Mouse (Mus musculus) regulatory T cell (primary cell): ENCODE data around the gene Mea1.

Experiments
- in situ Hi-C: fragments of 300-600 bp; cut with MboI, MseI; formaldehyde crosslinking; loops from one replicate; pipeline ENCODE4 v1.15.1; 2025; ENCODE audit warnings: high pct_unique_total_duplicates

Gene Mea1

DNA sequence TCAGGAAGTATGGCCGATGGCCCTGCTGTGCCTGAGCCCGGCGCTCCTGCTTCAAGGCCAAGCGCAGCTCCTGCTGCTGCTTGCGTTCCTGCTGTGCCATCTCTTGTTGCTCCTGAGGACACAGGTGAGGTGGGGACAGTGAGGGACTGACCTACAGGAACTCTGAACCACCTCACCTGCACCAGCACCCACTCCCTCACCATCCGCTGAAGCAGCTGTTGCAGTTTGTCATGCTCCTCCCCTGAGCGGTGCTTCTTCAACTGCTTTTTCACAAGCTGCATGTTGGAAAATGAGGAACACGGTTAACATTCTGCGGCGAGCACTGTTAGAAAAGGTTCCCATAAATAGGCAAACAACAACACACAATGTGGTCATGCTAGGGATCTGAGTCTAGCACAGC is 8.7 kb upstream of the Mea1 start:
- in situ Hi-C loops = no loop called here

DNA sequence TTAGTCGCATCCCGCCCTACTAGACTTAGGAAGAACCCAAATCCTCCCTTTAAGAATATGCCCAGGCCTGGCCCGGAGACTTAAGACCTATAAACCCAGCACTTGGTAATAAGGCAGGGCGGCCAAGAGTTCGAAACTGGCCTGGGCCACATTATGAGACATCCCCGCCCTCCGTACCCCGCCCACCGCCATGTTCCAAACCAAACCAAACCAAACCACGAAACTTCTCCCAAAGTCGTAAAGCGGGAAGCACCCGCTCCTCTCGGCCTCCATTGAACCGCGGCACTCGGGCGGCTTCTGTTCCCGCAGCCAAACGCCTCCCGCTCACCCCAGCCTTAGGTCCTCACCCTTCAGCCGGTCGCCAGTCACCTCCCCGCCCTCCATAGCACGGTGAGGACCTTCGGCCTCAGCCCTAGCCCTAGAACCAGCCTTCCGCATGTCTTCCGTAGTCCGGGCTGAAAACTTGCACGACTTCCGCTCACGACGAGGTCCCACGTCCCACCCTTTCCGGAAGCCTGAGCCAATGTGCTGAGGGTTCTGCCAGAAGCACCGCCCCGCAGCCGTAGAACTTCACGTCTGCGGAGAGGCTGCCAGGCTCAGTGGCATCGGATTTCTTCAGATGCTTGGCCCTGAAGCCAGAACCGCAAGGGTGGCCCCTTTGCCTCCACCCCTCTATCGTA is 4.6 kb upstream of the Mea1 start, which contains the start of gene Rrp36:
Gene Rrp36 (minus strand): TSS at position 503 of the 680 bp plus-strand sequence.
- in situ Hi-C loops = no loop called here

DNA sequence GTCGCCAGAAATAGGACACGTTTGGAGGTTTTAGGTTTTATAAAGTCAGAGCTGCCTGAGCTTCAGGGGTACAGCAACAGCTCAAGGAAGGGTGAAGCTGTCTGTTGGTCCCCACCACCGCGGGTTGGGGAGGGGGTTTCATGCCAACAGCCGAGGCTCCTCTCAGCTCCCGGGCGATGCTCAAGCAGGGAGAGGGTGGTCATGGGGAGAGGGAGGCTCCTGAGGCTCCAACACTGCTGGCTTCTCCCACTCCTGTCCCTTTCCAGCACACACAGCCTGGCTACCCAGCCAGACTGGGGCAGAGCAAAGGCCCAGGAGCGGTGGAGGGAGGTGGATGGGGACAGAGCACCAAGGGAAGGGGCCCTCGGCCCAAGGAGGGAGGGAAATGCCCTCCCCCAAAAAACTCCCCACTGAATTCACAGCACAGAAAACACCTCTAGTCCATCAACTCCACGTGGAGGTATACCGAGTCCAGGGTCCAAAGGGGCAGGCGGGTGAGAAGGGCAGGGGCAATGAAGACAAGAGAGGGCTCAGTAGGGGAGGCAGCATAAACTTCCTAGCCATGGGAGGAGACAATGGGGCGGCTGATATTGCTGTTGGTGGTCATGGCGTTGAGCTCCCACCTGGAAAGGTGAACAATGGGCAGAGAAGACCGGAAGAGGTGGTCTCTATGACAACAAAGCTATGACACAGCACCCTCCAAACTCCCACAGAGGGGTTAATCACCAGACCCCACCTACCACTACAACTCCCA is 3.9 kb upstream of the Mea1 start:
- in situ Hi-C loops = no loop called here

DNA sequence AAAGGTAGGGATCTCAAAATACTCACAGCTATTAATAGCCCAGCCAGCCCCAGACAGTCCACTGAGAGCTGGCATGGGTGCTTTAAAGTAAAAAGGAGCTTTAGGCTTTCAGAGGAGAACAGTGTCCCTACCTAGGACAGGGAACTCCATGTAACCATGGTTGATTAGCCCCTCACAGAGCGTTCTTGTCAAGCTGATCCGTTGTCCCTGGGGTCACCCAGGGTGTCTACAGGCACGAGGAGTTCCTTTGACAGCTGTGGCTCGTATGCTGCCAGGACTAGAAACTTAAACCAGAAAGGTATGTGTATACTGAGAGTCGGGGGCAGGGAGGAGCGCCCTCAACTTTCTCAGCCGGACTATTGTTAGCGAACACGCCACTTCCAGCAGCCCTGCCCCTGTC is 318 bp downstream of the Mea1 start:
- in situ Hi-C loops = no loop called here

DNA sequence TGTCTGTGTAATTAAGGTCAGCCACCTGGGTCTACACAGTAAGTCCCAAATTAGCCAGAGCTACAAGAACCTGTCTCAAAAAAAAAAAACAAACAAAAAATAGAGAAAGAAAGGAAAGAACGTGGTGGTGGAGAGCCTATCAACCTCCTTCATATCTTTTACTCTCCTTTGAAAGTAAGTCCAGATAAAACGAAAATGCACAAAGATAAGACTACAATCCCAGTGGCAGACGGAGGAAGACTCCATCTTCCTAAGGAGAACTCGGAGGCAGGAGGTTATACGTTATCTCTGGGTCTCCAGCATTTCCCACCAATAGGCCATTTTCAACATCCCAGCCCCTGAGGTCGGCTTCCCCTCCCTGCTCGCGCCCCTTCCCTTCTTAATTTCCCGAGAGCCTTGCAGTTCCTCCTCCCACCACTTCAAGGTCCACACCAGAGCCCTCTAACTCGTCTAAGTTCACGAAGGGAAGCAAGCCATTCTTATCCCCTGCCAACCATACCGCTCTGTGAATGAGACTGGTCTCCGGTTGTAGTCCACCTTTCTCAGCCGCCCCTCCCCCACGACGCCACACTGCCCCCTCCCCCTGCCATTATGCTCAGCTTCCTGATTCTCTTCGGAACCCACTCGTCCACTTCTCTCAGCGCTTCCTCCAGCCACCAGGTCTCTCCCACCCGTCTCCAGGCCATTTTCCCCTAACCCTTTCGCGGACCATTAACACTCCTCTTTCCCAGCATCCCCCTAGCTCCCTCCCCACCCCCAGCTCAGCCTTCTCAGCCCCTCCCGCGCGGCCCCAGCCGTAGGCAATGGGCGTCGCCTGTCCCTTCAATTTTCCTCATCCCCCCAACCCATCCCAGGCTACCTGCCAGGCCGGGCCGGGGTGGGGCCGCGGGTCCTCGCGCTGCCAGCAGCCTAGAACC is 1.5 kb downstream of the Mea1 start:
- in situ Hi-C loops = no loop called here

DNA sequence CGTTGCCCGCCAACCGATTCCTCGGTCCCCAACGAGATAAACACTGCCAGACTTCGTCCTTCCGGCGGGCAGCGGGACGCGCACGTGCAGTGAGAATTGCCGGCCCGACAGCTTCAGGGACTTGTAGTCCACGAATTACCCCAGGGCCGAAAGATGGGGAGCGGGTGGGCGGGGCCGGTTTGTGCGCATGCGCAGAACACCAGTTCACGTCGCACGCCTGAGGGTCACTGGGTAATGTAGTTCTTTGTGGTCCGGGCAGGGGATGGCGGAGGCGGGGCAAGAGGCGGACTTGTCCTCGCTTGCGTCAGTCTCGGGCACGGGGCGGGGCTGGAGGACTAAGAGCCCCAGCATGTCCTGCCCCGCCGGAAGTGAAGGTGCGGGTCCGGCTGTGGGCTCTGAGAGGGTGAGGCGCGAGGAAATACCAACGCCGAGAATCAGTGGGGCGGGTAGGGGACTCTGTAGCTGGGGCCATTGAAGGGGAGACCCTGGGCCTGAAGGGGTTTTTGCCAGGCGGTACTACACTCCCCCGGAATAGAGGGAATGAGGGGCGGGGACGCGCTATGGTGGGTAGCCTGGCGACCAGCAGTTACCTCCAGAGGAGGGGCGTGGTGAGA is 2.3 kb downstream of the Mea1 start, which contains the start of gene Klhdc3:
Gene Klhdc3 (minus strand): TSS at position 155 of the 614 bp plus-strand sequence.
- in situ Hi-C loops = no loop called here

DNA sequence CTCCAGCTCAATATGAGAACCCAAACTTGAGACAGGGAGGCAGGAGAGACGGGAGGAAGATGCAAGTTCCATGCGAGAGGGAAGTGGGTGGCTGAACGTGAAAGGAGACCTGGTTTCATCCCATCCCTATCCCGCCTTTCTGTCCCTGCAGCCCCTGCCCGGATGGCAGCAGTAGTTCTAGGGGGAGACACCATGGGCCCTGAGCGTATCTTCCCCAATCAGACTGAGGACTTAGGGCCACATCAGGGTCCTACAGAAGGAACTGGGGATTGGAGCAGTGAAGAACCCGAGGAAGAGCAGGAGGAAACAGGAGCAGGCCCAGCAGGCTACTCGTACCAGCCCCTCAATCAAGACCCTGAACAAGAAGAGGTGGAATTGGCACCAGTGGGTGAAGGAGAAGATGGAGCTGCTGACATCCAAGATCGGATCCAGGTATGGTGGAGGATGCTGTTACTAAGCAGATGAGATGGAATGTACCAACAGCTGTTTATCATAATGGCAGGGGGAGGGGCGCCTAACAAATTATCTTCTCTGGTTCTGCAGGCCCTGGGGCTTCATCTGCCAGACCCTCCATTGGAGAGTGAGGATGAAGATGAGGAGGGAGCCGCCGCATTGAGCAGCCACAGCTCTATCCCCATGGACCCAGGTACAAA is 3.0 kb downstream of the Mea1 start:
- in situ Hi-C loops = no loop called here

DNA sequence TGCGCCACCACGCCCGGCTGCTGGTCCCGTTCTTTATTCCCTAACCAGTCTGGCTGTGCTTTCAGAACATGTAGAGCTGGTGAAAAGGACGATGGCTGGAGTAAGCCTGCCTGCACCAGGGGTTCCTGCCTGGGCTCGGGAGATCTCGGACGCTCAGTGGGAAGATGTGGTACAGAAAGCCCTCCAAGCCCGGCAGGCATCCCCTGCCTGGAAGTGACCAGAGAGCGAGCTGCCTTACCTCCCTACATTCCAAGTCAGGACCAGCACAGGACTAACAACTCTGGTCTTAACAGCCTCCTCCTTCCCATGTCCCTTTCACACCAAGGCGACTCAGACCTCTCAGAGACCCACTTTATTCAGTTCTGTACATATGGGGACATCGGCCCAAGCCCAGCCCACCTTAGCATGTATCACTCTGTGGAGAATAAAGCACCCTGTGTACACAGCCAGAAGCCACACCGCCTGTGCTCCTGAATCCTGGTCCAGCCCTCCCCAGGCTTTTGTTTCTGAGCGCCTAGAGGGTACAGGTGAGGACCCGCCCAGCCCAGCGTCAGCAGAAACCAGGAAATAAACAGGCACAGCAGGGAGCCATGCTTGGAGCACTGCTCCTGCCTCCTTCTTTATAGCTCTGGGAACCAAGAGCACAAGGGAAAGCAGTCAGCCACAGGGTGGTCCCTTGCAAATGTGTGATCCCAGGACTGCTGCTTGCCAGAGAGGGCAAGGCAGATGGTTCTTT is 4.2 kb downstream of the Mea1 start:
- in situ Hi-C loops = no loop called here

DNA sequence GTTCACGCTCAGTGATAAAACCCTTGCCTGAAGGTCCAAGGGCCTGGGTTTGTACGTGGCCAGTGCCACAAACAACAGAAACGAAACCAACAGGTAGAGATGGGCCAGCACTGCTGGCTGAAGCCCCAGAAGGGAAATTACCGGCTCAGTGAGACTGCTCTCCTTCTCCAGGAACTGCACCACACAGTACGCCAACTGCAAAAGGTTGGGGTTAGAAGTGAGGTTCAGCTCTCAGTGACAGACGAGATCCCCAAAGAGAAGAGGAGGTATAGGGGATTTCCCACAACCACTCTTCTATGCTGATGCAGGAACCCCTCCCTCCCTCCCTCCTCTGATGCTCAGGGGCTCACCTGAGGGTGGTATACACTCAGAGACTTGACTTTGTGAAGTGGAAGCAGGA is 7.3 kb downstream of the Mea1 start:
- in situ Hi-C loops = no loop called here

DNA sequence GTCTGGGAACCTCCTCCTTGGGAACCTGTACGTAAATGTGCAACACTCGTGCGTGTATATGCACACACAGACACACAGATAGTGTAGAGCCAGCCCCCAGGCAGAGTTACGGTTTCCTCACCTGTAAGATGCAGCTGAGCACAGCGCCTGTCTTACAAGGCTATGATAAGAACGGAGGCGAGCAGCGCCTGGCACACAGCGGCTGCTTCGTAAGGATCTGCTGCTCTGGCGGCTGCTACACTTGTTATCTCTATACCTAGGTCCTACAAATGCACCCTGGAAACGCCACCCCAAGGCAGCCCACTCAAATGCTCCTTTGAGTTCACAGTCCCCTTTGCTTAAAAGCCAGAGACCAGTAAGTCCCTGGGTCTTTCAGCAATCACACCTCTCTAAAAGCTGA is 12.1 kb downstream of the Mea1 start:
- in situ Hi-C loops = no loop called here

DNA sequence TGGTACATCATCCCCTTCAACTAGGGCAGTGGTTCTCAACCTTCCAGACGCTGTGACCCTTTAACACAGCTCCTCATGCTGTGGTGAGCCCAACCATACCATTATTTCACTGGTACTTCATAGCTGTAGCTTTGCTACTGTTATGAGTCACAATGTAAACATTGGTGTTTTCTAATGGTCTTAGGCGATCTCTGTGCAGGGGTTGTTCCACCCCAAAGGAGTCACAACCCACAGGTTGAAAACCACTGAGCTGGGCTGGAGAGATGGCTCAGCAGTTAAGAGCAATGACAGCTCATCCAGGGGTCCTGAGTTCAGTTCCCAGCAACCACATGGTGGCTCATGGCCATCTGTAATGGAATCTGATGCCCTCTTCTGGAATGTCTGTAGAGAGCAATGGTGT is 12.8 kb downstream of the Mea1 start:
- in situ Hi-C loops = no loop called here

DNA sequence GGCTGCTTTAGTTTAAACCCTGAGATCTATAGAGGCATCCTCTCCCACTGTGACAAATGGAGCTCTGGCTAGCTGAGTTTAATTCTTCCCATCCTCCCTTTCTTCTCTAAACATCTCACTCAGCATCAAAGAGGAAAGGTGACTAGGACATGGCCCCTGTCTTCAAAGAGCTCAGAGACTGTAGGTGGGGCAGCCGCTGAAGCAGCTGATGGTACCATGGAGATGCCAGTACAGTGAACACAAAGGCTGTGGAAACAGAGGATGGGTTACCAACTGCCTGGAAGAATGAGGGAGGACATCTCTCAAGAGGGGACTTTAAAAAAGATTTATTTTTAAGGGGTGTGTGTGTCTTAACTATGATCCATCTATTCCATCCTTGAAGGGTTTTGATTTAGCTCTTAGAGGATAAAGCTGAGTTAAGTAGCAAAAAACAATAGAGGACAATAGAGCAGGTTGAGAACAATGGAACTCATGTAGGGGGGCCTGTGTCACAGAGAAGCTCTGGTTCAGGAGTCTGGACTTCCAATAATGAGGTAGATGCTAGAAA is 16.0 kb downstream of the Mea1 start:
- in situ Hi-C loops = no loop called here

DNA sequence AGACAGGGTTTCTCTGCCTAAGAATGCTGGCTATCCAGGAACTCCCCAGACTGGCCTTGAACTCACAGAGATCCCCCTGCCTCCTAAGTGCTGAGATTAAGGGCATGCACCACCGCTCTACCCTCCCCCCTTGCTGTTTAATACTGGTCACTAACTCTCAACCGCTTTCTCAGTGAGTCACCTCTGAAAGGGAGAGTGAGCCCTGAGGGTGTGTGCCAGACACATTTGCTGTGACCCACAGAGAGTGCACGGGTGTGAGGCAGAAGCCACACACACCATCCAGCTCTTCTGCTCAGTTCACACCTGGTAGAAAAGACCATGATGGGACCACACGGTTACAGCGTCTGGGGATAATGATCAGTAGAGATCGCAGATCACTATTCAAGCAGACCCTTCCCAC is 19.9 kb downstream of the Mea1 start:
- in situ Hi-C loops = no loop called here

DNA sequence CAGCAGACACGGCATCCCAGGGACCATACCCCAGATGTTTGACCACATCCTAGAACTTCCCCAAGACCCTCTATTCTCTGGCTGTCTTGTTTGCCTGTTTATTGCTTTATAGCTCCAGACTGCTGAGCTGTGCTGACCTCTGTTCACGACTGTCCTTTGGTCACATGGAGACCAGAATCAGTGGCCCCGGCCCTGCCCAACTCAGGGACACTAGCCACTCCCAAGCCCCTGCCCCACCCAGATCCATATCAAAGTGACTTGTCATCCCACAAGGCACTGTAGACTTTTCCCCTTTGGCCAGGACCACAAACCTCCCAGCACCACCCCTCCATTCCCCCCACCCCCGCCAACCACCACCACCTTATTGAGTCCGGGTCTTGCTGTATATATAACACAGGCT is 20.7 kb downstream of the Mea1 start:
- in situ Hi-C loops = no loop called here

DNA sequence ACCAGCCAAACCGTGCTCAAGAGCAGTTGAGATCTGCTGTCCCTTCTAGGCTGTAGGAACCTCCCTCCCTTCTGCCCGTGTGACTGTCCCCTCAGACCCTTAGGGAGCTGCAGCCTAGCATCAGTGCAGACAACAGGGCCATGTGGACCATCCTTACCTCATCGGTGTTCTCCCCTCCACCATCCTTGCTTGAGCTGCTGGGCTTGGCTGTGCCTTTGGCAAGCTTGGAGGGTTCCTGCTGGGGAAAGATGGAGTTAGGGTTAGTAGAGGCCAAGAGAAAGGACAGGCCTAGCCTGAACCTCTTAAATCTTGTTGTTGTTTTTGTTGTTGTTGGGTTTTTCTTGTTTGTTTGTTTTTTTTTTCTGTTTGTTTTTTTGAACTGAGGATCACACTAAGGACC is 21.3 kb downstream of the Mea1 start:
- in situ Hi-C loops = no loop called here

DNA sequence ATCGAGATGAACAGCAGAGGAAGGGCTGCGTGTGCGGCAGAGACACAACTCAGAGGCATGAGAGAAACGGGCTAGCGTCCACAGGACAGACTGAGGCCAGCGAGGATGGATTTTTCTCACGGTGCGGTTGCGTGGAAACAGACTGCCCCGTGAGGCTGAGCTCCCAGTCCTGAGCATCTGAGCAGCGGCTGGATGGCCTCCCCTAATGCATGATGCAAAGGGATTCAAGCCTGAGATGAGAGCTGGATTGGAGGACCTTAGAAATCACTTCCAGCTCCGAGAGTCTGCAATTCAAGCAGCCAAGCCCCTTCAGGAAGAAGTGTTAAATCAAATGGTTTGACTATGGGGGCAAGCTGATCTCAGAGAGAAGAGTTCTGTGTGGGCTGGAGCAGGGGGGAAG is 22.9 kb downstream of the Mea1 start:
- in situ Hi-C loops = no loop called here

DNA sequence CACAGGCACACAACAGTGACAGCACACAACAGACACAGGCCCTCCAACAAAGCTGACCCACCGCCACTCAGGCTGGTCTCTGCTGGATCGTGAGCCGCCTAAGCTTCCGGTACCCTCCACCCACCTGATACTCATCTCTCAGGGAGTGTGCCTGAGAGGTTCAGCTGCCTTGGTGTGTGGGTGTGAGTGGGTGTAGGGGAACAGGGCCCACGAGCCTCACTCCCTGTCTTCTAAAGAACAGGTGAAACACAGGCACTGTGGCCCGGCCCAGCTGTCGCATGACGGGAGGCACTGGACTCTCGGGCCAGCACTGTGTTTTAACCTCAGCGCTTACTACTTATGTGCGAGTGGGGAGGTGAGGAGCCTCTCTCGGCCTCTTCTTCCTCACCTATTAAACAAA is 23.5 kb downstream of the Mea1 start:
- in situ Hi-C loops = no loop called here

DNA sequence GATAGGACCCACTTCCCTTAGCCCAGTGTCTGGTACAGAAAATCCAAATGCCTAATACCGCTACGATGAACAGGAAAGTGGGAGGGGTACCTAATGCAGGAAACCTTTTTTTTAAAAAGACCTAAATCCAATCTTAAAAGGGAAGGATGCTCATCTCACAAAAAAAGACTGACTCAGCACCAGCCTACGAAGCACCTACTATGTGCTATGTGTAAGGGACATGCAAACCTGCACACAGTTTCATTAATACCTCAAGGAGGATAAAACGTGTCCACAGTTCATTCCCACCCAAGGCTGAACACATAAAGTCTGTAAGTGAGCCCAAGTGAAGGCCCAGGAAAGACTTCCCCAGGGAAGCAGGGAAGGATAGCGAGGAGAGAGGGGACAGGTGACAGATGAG is 23.9 kb downstream of the Mea1 start:
- in situ Hi-C loops = no loop called here

DNA sequence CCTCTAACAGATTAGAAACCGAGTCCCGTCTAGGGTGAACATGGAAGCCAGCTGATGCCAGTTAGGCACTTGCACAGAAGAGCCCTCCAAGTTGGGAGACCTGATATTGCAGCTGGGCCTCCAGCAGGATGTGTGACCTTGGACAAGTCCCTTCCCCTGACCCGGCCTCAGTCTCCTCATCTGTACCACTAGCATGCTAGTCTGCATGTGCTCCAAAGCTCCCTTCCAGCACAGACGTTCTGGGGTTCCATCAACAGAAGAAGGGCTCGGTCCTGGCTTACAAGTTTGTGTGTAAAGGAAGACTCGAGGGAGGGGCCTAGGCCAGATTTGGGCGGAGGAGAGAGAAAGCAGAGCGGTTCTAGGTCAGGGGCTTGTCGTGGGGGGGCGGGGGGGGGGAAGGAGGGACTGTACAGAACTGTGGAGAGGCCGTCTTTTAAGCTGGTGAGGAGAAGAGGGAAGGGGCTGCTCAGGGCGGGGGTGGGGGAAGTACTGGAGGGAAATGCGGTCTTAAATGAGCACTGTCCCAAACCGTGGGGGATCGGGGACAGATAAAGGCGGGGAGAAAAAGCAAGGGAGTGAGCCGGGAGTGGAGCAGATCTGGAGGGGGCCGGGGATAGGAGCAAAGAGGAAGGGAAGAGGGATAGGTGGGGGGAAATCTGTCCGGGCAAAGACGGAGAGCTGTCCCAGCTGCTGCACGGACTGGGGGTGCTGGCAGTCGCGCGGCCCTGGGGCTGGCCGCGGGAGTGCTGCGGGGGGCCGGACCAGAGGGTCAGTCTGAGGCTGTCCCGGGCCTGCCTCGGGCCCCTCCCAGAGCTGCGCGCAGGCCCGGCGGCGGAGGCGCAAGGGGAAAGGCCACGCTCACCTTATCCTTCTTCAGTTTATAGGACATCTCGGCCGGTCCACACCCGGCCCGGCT is 25.6 kb downstream of the Mea1 start:
- in situ Hi-C loops = no loop called here
